Mouse (Mus musculus): Measurements from ENCODE around the gene Armh4. TPM values are rescaled to one million over a fixed set of nuclear protein-coding genes. Genes with fewer than 3 reads are reported as not detected.

Gene Armh4
- total RNA-seq, 2 experiments from 2014 or later: 24.2 to 25.0 TPM

GRCm38 (mm10) chr14:49743946-49744526 is 39.1 kb downstream of the Armh4 start:
- no peak for DNase-seq (ENCODE audit: low spot score in 2 of 2)
- intact Hi-C loops (cut with DNase I): no loop called here

DNA sequence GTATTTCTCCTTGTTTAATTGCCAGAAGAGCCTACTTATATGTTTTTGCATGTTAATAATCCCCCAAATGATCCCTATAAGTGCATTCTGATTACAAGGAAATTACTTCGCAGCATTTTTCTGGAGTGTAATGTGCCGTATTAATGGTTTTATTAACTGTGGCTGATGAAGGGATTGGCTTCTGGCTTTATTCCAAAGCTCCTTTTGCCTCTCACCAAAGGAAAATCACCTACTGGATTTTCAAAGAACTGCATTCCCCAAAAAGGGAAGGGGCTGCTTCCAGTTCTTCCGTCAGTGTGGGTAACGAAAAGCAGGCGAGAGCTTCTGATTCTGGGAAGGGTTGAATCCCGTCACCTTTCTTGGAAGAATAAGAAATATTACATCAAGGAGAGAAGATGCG is 43.9 kb downstream of the Armh4 start:
- intact Hi-C loops (cut with DNase I): loop anchor here (10.0 kb wide), 1 partner anchor 195 kb away; no protein-coding TSS in a partner anchor
- DNase-seq (ENCODE audit: low spot score in 2 of 2): no peak

- intact Hi-C loops (cut with DNase I): loop anchor here (10.0 kb wide), 1 partner anchor 194 kb away; no protein-coding TSS in a partner anchor
- no peak for DNase-seq (ENCODE audit: low spot score in 2 of 2)
Observed at GRCm38 (mm10) chr14:49738441-49739088, 44.6 kb downstream of the Armh4 start.

- intact Hi-C loops (cut with DNase I): loop anchor here (5.0 to 10.0 kb wide), 2 partner anchors 189 to 497 kb away; no protein-coding TSS in a partner anchor
- DNase-seq (ENCODE audit: low spot score in 2 of 2): peak; percentile 22 to 32
Observed at GRCm38 (mm10) chr14:49733950-49734349, 49.2 kb downstream of the Armh4 start.

- intact Hi-C loops (cut with DNase I): no loop called here
- DNase-seq (ENCODE audit: low spot score in 2 of 2): peak; percentile 31 to 43
Observed at GRCm38 (mm10) chr14:49723361-49724054, 59.7 kb downstream of the Armh4 start.

DNA sequence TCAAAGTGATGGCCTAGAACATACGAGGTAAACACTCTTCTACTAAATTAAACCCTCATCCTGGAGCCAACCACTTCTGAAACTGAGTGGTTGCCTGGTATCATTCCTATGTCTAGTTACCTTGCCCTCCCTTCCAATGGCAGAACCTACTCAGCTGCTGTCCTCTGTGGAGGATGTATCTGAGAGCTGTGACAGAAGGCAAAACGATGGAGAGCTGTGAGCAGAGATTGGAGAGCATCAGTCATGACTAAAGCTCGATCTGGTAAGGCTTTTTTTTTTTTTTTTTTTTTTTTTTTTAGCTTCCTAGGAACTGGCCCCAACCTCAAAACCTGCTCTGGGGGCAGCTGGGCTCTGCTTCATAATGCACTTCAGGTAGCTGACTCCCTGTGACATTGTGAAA is 60.4 kb downstream of the Armh4 start:
- intact Hi-C loops (cut with DNase I): no loop called here
- no peak for DNase-seq (ENCODE audit: low spot score in 2 of 2)

GRCm38 (mm10) chr14:49721281-49721680 is 61.9 kb downstream of the Armh4 start:
- no peak for DNase-seq (ENCODE audit: low spot score in 2 of 2)
- intact Hi-C loops (cut with DNase I): no loop called here

GRCm38 (mm10) chr14:49719678-49720077 is 63.5 kb downstream of the Armh4 start:
- DNase-seq (ENCODE audit: low spot score in 2 of 2): no peak
- intact Hi-C loops (cut with DNase I): no loop called here

DNA sequence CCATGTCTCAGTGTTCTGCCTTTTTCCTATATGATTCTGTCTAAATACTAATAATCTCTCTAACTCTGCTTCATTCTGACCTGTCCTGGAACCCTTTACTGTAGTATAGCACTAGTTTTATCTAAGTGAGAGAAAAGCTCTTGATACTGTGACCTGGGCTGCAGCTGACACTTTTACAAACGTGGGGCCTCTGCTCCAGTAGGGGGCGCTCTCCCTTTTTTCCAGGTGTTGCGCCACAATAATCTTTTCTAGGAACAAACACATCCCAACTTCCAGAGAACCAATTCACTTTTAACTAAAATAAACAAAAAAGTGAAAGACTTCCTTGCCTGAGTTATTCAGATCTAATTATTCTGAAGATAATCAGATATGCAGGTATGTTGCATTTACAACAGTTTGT is 72.2 kb downstream of the Armh4 start:
- intact Hi-C loops (cut with DNase I): no loop called here
- DNase-seq (ENCODE audit: low spot score in 2 of 2): no peak

- no peak for DNase-seq (ENCODE audit: low spot score in 2 of 2)
- intact Hi-C loops (cut with DNase I): no loop called here
Observed at GRCm38 (mm10) chr14:49703432-49704200, 79.6 kb downstream of the Armh4 start.

- intact Hi-C loops (cut with DNase I): no loop called here
- DNase-seq (ENCODE audit: low spot score in 2 of 2): no peak
Observed at GRCm38 (mm10) chr14:49679511-49680284, 103.5 kb downstream of the Armh4 start.

DNA sequence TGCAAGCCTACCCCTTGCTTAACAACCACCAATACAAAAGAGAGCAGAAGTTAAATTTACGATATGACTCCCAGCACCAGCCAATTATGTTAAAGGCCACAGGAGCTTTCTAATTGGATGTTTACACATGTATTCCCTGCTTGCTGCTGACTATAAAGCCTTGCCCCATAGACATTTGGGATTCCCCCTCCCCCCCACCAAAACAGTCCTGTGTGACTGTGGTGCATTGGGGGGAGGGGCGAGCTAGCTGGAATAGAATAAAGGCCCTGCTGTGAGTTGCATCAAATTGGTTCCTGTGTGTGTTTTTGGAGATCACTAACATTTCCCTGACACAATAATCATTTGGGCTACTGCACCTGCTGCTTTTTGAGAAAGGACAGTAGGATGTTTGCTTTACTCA is 106.6 kb downstream of the Armh4 start:
- no peak for DNase-seq (ENCODE audit: low spot score in 2 of 2)
- intact Hi-C loops (cut with DNase I): no loop called here

- DNase-seq (ENCODE audit: low spot score in 2 of 2): no peak
- intact Hi-C loops (cut with DNase I): no loop called here
Observed at GRCm38 (mm10) chr14:49660444-49660843, 122.7 kb downstream of the Armh4 start.

GRCm38 (mm10) chr14:49649191-49649590 is 134.0 kb downstream of the Armh4 start:
- intact Hi-C loops (cut with DNase I): no loop called here
- no peak for DNase-seq (ENCODE audit: low spot score in 2 of 2)

DNA sequence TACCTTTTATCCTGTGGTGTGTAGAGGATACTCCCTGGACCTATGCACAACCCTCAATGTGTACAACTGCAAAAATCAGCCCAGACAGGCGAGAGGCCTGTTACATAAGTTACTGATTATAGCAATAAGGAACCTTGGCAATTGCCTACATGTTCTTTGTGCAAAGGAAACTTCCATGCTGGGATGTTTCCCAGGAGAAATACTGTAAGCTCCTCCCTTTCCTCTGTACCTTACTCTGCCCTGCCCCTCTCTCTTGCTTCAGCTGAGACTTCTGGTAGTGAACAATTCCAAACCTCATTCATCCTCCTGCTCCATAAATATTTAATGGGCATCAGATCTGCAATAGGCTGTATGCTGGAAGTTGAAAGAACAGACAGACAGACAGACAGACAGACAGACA is 145.8 kb downstream of the Armh4 start:
- intact Hi-C loops (cut with DNase I): no loop called here
- DNase-seq (ENCODE audit: low spot score in 2 of 2): no peak

GRCm38 (mm10) chr14:49626055-49626454 is 157.1 kb downstream of the Armh4 start:
- intact Hi-C loops (cut with DNase I): no loop called here
- no peak for DNase-seq (ENCODE audit: low spot score in 2 of 2)

Measured in left cerebral cortex, postnatal 14 days (tissue).